Mouse (Mus musculus) forebrain, postnatal 0 days (tissue): ENCODE results near the gene Zfp217. TPM values are rescaled to one million over a fixed set of nuclear protein-coding genes. Genes with fewer than 3 reads are reported as not detected.

Experiments used
- ATAC-seq: fragments of 200-750 bp; cut with Nextera tagmentation; 2 replicates; pipeline ENCODE4 v1.8.0; 2017; ENCODE audit warnings: mild to moderate bottlenecking, moderate library complexity
- DNase-seq: peaks from one replicate; pipeline ENCODE4 v3.0.0-alpha.2; 2015
- H3K27ac ChIP-seq: fragments of 300-500 bp; sonication (generic); 2 replicates; pipeline ENCODE4 v1.5.1; 2014; ENCODE audit warnings: low read depth, mild to moderate bottlenecking, antibody characterized with exemption, low read length, moderate library complexity, mixed read lengths
- H3K27me3 ChIP-seq: fragments of 300-500 bp; sonication (generic); 2 replicates; pipeline ENCODE4 v1.6.1; 2014; ENCODE audit warnings: mild to moderate bottlenecking, low read length, mixed read lengths; ENCODE audit not compliant: insufficient read depth
- H3K36me3 ChIP-seq: fragments of 300-500 bp; sonication (generic); 2 replicates; pipeline ENCODE4 v1.6.1; 2014; ENCODE audit warnings: mild to moderate bottlenecking, moderate library complexity; ENCODE audit not compliant: insufficient read depth
- H3K4me1 ChIP-seq: fragments of 300-500 bp; sonication (generic); 2 replicates; pipeline ENCODE4 v1.6.1; 2014; ENCODE audit warnings: antibody characterized with exemption; ENCODE audit not compliant: insufficient read depth
- H3K4me2 ChIP-seq: fragments of 300-500 bp; sonication (generic); 2 replicates; pipeline ENCODE4 v1.6.1; 2014; ENCODE audit warnings: low read depth, mild to moderate bottlenecking, moderate library complexity
- H3K4me3 ChIP-seq: fragments of 300-500 bp; sonication (generic); 2 replicates; pipeline ENCODE4 v1.5.1; 2014; ENCODE audit warnings: low read depth, low read length, mixed read lengths
- H3K9ac ChIP-seq: fragments of 300-500 bp; sonication (generic); 2 replicates; pipeline ENCODE4 v1.6.1; 2014; ENCODE audit warnings: mild to moderate bottlenecking
- H3K9me3 ChIP-seq: fragments of 300-500 bp; sonication (generic); 2 replicates; pipeline ENCODE4 v1.6.1; 2016; ENCODE audit warnings: low read length
- CTCF ChIP-seq: sonication (generic); IDR thresholded peaks from 2 replicates; pipeline ENCODE4 v1.5.1; 2016; ENCODE audit warnings: antibody characterized with exemption, control low read depth, low read depth
- WGBS: fragments of 180-500 bp; shearing (Covaris S2); extraction: QIAGEN DNeasy Blood & Tissue Kit; methylation state at CpG from one replicate; pipeline ENCODE4 v1.1.7; 2014; 5-methylcytosine and 5-hydroxymethylcytosine counted together
- polyA plus RNA-seq: library from polyadenylated mRNA; unstranded; fragments of >200 nt; fragmentation: Nextera tagmentation; extraction: Ambion mirVana; gene quantifications from 2 replicates; pipeline ENCODE4 v1.2.1, GENCODE M21; 2015
- total RNA-seq: library from RNA; depleted of rRNA; stranded (reverse); fragments of >200 nt; gene quantifications from 2 replicates; pipeline ENCODE4 v1.2.3, GENCODE M21; 2014

Gene Zfp217
- total and polyA plus RNA-seq, 2 experiments from 2014 or later, result 0.64 to 3.3 TPM

DNA sequence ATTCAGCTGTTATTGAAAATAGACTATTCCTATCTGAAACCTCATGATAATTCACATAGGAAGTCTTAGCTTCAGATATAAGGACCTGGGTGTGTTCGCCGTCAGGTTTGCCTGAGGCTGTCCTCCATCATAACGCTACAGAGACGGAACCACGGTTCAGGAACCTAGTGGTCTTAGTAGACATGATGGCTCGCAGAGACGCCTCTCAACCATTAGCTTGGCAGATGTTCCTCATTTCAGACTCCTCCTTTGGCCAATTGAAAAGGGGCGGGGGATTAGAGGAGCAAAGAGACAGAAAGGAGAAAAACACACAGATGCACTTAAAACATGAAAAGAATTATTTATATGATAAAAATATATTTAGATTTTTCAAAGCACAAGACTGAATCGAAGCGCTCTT lies 69.9 kb downstream of the Zfp217 start:
- Histone ChIP-seq H3K4me3 (no peak overlapping the region), H3K27ac (no peak overlapping the region), H3K4me1 (no peaks in the 10 kb centered on the region), H3K9ac (no peak overlapping the region), H3K4me2 (no peak overlapping the region), H3K36me3 (no peaks in the 10 kb centered on the region), H3K27me3 (no peaks in the 10 kb centered on the region), H3K9me3 (no peaks in the 10 kb centered on the region)
- DNase-seq (no peak), ATAC-seq (no peak)
- no peak for TF ChIP-seq CTCF
- 88% methylated on average over 10 of the region's 10 CpGs for WGBS

DNA sequence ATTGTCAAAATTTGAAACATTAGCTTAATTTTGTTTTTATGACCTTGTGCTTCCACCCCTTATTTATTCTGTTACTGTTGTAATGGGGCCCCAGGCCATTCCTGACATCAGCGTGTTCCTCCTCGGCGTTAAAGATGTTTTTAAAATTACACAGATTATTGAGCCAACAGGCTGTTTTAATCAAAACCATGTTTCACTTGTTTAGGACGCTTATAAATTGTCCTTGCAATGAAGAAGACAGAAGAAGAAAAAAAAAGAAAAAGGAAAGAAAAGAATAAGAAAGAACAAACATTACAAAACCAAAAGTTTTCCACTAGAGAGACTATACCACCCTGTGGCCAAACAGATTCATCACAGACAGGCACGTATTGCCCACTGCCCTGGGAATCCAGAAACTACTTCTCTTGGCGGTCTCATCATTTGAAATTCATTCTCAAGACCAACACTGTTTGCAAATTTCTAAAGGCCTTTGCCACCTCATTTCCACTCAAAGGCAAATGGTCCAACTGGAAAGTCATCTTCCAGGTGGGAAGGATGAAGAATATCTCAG lies 70.9 kb downstream of the Zfp217 start:
- H3K4me3 ChIP-seq, result no peak overlapping the region
- ATAC-seq (no peak), DNase-seq (no peak)
- H3K27me3 ChIP-seq, result no peaks in the 10 kb centered on the region
- no peak overlapping the region for H3K27ac ChIP-seq
- WGBS, result 78% methylated on average over 6 of the region's 6 CpGs
- no peak overlapping the region for H3K4me2 ChIP-seq
- no peaks in the 10 kb centered on the region for H3K9me3 ChIP-seq
- H3K4me1 ChIP-seq, result 0 out of 2 replicates have a peak, but pooled peaks cover 4% of the 10 kb centered on the region
- TF ChIP-seq CTCF, result peak; percentile 52
- no peaks in the 10 kb centered on the region for H3K36me3 ChIP-seq
- H3K9ac ChIP-seq, result no peak overlapping the region

DNA sequence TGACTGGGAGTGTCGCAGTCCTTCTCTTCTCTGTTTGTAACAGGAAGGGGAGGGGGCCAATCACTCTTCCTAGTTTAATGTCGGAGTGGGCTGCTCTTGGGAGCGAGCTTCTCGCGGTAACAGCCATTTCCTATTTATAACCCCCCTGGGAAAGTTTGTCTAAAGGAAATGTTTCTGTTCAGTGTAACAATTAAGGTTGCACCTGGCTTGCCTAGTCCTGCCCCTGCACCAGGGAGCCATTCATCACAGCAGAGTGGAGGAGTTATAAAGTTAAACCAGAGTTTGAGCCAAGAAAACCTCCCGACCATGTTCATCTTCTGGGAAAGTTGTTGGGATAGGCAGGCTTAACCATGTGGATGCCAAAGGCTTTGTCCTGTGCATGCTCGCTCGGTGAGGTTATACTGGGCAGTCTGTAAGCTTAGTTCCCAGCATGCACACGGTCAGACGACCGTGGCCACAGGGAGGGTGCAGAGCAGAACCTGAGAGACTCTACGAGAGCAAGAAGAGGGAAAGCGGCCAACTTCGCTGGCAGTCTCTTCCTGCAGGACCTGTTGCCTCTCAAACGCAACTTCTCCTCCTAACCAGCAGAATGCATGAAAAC lies 77.2 kb downstream of the Zfp217 start:
- Histone ChIP-seq H3K9me3 (no peaks in the 10 kb centered on the region), H3K4me3 (no peak overlapping the region), H3K27ac (no peak overlapping the region), H3K4me2 (no peak overlapping the region), H3K27me3 (no peaks in the 10 kb centered on the region), H3K9ac (no peak overlapping the region), H3K36me3 (no peaks in the 10 kb centered on the region), H3K4me1 (0 out of 2 replicates have a peak, but pooled peaks cover 4% of the 10 kb centered on the region)
- DNase-seq, result no peak
- 40% methylated on average over 15 of the region's 15 CpGs for WGBS
- ATAC-seq, result no peak
- no peak for TF ChIP-seq CTCF

DNA sequence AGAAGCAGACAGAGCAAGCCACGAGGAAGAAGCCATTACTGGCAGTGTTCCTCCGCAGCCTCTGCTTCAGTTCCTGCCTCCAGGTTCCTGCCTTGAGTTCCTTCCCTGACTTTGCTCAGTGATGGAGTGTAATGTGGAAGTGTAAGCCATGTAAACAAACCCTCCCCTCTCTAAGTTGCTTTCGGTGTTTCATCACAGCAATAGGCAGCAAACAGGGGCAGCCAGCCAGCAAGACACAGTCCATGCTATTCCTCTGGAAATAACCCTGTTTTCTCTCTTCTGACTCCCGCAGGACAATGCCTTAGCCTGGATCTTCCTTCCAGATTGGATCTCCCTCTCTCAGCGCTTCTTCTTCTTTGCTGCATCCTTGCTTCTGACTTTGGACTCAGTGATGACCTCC lies 77.9 kb downstream of the Zfp217 start:
- H3K4me3 ChIP-seq, result no peak overlapping the region
- DNase-seq (no peak), ATAC-seq (no peak)
- WGBS, result 85% methylated on average over 5 of the region's 5 CpGs
- H3K27me3 ChIP-seq, result no peaks in the 10 kb centered on the region
- no peak overlapping the region for H3K9ac ChIP-seq
- H3K4me2 ChIP-seq, result no peak overlapping the region
- no peaks in the 10 kb centered on the region for H3K9me3 ChIP-seq
- H3K4me1 ChIP-seq, result 0 out of 2 replicates have a peak, but pooled peaks cover 4% of the 10 kb centered on the region
- no peak overlapping the region for H3K27ac ChIP-seq
- TF ChIP-seq CTCF, result no peak
- H3K36me3 ChIP-seq, result no peaks in the 10 kb centered on the region

DNA sequence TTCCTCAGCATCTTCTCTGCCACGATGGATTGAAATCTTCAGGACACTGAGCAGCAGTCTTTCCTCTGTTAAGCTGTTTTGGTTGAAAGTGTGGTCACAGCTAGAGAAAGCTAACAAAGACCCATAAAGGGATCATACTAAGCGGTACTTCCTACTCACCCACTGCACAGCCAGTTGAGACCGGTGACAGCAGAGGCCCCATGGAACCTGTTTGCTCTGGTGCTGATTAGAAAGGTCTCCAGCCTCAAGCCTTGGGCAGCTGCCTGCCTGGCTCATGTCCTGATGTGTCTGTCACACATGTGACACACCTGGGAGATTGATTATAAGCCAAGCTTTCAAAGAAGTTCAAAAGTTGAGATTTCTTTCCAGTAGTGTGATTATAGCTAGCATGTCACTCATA lies 85.5 kb downstream of the Zfp217 start:
- H3K9ac ChIP-seq, result no peak overlapping the region
- H3K9me3 ChIP-seq, result no peaks in the 10 kb centered on the region
- H3K4me1 ChIP-seq, result no peaks in the 10 kb centered on the region
- no peak overlapping the region for H3K4me3 ChIP-seq
- H3K4me2 ChIP-seq, result no peak overlapping the region
- no peak overlapping the region for H3K27ac ChIP-seq
- H3K36me3 ChIP-seq, result no peaks in the 10 kb centered on the region
- no peak for TF ChIP-seq CTCF
- 90% methylated on average over 3 of the region's 3 CpGs for WGBS
- DNase-seq (no peak), ATAC-seq (no peak)
- no peaks in the 10 kb centered on the region for H3K27me3 ChIP-seq

DNA sequence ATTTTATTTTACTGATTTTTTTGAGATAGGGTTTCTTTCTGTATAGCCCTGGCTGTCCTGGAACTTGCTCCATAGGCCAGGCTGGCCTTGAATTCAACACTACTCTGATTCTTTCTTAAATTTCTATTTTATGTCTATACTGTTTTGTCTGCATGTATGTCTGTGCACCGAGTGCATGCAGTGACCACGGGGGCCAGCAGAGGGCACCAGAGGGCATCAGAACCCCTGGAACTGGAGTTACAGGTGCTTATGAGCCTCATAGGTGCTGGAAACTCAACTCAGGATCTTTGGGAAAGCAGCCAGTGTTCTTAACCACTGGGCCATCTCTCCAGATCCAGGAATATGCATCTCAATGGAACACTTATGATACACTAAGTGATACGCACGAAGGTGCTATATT lies 87.8 kb downstream of the Zfp217 start:
- Histone ChIP-seq H3K4me1 (no peaks in the 10 kb centered on the region), H3K27me3 (no peaks in the 10 kb centered on the region), H3K9me3 (no peaks in the 10 kb centered on the region), H3K36me3 (no peaks in the 10 kb centered on the region), H3K9ac (no peak overlapping the region), H3K4me3 (no peak overlapping the region), H3K4me2 (no peak overlapping the region), H3K27ac (no peak overlapping the region)
- no peak for DNase-seq
- peak; percentile 62 for TF ChIP-seq CTCF
- no peak for ATAC-seq
- WGBS, result 72% methylated on average over 4 of the region's 4 CpGs

DNA sequence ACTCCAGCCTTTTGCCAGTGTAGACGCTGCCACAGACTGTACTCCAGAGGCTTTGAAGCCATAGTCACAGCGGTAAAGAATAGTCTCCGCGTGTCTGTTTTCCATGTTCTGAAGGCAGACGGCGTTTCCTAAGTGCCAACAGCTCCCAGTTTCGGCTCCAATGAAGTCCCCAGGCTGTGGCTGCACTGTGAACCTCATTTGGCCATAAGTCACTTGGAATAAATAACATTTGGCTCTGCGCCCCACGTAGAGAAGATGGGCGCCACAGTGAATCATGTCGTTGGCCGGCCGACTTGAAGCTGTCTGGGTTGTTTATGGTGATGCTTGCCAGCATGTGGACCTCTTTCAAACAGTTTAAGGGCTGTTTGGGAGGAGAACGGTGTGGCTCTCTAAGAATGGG lies 89.1 kb downstream of the Zfp217 start:
- Histone ChIP-seq H3K9me3 (no peaks in the 10 kb centered on the region), H3K9ac (no peak overlapping the region), H3K4me3 (no peak overlapping the region), H3K27me3 (no peaks in the 10 kb centered on the region), H3K27ac (no peak overlapping the region), H3K4me1 (no peaks in the 10 kb centered on the region), H3K36me3 (no peaks in the 10 kb centered on the region), H3K4me2 (no peak overlapping the region)
- ATAC-seq, result peak; percentile 59
- TF ChIP-seq CTCF, result no peak
- 53% methylated on average over 14 of the region's 14 CpGs for WGBS
- DNase-seq, result peak; percentile 65
